Mouse (Mus musculus) G1E (cell line): ENCODE data around the gene Slc24a2.

Experiments
- CTCF ChIP-seq: IDR thresholded peaks from 2 replicates; pipeline ENCODE4 v1.5.1; 2012; ENCODE audit warnings: low read depth, low read length, inconsistent platforms, mixed read lengths
- GATA1 ChIP-seq: IDR thresholded peaks from 2 replicates; pipeline ENCODE4 v1.6.1; 2012; ENCODE audit warnings: borderline replicate concordance, low read length, inconsistent platforms, mixed read lengths
- TAL1 ChIP-seq: conservative IDR thresholded peaks from 2 replicates; pipeline ENCODE4 v1.6.1; 2012; ENCODE audit warnings: low read depth, low read length, inconsistent platforms, mixed read lengths

GRCm38 (mm10) chr4:86953519-86953918 lies 276.8 kb downstream of the Slc24a2 start:
- TF ChIP-seq CTCF (no peak), GATA1 (no peak), TAL1 (no peak)
